Mouse (Mus musculus): Measurements from ENCODE around the gene Pop7. TPM values are rescaled to one million over a fixed set of nuclear protein-coding genes. Genes with fewer than 3 reads are reported as not detected.
A peak's percentile ranks its signal among the peaks of the same experiment; 100 is the strongest.

Pop7 gene
- total RNA-seq, 1 experiment from 2014 or later: 22.1 TPM

DNA sequence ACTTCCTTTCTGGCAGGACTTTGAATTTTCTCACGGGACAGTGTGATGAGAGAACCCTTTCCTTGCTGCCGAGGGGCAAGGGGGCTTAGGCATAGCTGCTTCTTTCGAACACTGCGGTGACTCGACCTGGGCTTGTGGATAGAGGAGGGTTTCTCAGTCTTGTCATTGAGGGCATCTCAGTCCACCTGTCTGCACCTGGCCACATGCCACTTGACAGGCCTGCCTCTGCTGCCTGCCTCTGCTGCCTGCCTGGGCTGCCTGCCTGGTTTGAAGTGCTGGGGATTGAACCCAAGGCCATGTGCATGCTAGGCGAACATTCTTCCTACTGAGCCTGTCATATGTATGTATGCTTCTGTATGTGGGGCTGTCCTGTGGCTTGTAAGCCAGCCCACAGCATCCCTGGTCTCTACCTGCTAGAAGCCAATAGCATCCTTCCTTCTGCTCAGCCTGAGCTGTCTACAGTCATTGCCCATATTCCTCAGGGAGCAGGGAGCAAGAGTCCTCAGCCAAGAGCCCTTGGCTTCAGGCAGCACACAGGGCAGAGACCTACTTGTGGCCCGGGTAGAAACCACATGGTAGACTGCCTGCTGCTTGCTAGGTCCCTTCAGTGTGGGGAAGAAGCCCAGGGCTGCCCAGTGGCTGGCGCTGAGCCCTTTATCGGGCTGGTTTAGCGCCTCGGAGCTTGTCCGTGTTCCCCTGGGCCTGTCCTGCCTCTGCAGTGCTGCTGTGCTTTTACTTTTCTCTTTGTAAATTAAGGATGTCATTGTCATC lies 11.8 kb upstream of the Pop7 start:
- ATAC-seq (replicated peaks in 1 of 2; ENCODE audit: insufficient read depth in 1 of 2, low FRiP score in 2 of 2, low TSS enrichment in 1 of 2, low read depth in 1 of 2, poor library complexity in 2 of 2, severe bottlenecking in 2 of 2): no peak

DNA sequence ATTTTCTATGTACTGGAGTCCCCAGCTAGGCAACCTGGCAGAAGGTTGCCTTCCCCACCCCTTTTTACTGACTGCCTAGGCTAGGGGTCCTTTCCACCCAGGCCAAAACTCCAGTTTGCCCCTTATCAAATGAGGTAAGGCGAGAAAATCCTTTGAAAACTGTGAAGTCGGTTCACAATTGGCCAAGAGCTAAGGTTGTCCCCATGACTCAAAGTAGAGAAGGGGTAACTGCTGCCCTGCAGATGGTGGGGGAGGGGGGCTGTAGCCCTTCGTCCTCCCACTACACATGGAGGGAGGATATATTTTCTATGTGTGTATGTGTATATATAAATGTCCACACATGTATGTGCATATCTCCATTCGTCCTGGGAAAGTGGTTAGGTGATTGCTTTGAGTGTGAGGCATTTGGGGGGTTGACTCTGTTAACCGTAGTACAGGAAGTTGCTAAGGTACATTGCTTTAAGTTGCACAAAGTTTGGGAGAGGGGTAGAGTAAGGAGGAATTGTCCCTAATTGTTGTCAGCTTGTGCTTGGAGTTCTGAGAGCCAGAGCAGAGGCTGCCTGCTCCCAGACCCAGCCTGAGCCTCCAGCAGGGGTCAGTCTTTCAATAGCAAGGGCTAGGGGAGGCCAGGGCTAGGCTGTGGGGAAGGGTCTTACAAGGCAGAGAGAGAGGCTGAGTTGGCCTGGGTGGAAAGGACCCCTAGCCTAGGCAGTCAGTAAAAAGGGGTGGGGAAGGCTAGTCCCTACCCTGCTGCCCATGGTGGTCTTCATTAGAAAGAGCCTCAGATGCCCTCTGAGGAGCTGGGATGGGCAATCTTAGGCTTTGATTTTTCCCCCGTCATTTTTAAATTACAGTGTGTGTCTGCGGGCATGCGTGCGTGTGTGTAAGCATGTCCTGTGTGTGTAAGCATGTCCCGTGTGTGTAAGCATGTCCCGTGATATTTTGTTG lies 10.8 kb upstream of the Pop7 start:
- ATAC-seq (replicated peaks in 1 of 2; ENCODE audit: insufficient read depth in 1 of 2, low FRiP score in 2 of 2, low TSS enrichment in 1 of 2, low read depth in 1 of 2, poor library complexity in 2 of 2, severe bottlenecking in 2 of 2): no peak

DNA sequence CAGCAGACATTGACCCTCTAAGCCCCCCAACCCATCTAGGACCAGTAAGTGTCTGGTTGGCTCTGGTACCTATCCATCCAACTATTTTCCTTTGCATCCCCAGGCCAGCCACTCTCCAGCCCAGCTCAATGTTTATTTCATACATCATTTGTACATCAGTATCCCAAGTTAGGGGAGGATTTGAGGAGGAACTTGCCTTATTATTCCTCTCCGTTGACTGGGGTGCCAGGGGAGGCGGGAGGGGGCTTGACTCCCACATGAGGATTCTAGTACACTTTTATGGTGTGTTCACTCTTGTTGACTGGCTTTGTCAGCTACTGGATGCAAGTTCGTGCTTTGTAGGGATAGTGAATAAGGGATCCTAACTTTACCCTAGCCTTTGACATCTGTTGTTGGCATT lies 9.4 kb upstream of the Pop7 start:
- ATAC-seq (replicated peaks in 1 of 2; ENCODE audit: insufficient read depth in 1 of 2, low FRiP score in 2 of 2, low TSS enrichment in 1 of 2, low read depth in 1 of 2, poor library complexity in 2 of 2, severe bottlenecking in 2 of 2): no peak

DNA sequence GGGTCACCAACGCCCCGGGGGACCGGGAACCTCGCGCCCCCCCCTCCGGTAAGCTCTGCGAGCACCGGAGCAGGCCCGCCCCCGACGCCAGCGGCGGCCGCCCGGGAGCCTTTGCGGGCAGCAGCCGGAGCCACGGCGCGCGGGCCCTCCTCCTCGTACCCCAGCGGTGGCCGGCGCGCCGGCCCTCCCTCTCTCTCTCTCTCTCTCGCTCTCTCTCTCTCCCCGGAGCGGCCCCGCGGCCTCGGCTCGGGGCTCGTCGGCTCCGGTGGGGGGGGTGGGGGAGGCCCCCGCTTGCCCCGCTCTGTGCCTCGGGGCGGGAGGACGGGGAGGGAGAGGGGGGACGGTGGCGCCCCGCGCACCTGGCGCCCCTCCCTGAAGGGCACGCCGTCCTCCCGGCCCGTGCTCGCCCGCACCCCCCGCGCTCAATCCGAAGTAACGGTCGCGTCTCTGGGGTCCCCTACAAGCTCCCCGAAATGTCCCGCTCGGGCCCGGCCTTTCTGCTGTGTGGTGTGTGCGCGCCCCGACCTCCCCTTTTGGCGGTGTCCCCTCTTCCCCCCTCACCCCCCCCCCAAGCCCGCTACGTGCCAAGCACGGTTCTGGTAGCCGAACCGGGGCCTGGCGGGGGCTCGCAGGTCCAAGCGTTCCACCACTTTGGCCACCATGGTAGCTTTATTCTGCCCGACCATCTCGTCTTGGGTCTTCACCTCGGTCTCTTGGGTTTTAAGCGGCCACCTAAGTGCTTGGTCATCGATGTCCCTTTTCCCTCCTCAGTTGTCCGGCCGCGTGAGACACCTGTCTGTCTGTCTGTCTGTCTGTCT lies 8.5 kb upstream of the Pop7 start:
- ATAC-seq (replicated peaks in 1 of 2; ENCODE audit: insufficient read depth in 1 of 2, low FRiP score in 2 of 2, low TSS enrichment in 1 of 2, low read depth in 1 of 2, poor library complexity in 2 of 2, severe bottlenecking in 2 of 2): no peak

DNA sequence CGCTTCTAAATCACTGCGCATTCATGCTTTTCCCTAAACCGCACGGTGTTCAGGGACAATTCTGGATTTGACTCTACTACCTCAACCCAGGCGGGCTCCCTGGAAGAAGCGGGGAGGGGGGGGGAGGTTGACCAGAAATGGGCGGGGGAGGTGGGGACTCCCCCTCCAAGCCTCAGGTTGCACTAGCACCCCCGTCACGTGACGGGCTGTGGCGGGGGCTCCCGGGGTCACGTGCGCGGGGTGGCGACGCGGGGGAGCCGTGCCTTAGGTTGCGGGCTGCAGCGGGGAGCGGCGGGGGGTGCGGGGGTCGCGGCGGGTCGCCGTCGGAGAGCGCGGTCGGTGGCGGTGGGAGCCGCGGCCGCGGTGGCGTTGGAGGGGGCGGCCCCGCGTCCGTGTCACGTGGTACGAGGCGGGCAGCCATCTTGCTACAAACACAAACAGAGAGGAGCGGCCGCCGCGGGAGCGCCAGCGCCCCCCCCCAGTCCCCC lies 7.7 kb upstream of the Pop7 start:
- ATAC-seq (replicated peaks in 1 of 2; ENCODE audit: insufficient read depth in 1 of 2, low FRiP score in 2 of 2, low TSS enrichment in 1 of 2, low read depth in 1 of 2, poor library complexity in 2 of 2, severe bottlenecking in 2 of 2): peak; percentile 35 to 55; a peak in 2 of 4 replicates

DNA sequence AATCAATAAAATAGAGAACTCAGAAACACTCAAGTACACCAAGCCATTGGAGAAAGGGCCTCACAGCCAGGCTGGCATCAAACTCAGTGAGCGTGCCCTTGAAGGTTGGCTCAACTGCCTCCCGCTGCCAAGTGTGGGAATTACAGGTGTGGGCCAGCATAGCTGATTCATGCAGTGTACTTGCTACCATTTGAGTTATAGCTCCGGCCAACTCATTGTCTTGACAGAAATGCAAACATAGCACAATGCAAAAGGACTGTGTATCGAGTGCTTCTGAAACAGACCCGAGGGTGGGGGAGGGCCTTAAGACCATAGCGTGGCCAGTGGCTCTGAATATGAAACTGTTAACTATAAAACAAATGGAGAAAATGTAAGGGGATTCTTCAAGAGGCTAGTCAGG lies 1.7 kb upstream of the Pop7 start:
- no peak for ATAC-seq (replicated peaks in 1 of 2; ENCODE audit: insufficient read depth in 1 of 2, low FRiP score in 2 of 2, low TSS enrichment in 1 of 2, low read depth in 1 of 2, poor library complexity in 2 of 2, severe bottlenecking in 2 of 2)

DNA sequence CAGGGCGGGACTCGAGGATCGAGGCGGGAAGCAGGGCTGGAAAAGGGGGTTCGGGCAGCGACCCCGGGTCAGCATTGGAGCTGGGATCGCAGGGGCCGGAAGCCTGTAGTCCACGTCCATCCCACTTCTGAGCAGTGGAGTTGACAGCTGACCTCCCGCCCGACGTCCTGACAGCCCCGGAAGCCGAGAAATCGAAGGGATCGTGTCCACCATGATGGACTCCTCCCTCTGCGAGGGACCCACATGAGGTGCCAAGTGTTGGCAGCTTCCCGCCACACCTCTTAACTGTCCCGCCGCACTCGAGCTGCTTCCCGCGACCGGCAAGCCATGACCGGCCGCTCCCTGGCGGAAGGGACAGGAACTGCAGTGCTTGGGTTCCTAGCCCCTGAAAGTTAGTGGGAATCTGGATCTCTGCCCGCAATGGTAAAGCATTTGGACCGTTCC lies 371 bp upstream of the Pop7 start:
- peak; percentile 75 to 79 for ATAC-seq (replicated peaks in 1 of 2; ENCODE audit: insufficient read depth in 1 of 2, low FRiP score in 2 of 2, low TSS enrichment in 1 of 2, low read depth in 1 of 2, poor library complexity in 2 of 2, severe bottlenecking in 2 of 2)

DNA sequence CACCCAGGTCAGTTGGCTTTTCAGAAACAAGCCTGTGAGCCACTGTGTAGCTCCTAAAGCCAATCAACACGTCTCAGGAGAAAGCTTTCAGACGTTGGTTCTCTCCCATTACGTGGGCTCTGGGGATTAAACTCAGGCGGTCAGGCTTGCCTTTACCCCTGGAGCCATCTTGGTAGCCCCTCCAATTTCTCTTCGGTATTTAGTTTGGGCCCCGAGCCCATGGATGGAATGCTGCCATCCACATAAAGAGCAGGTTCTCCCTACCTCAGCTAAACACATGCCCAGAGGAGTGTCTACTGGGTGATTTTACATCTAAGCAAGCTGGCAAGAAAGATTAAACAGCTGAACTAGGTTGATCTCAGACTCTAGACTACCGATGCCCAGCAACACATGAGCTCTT lies 2.1 kb downstream of the Pop7 start:
- ATAC-seq (replicated peaks in 1 of 2; ENCODE audit: insufficient read depth in 1 of 2, low FRiP score in 2 of 2, low TSS enrichment in 1 of 2, low read depth in 1 of 2, poor library complexity in 2 of 2, severe bottlenecking in 2 of 2): no peak

DNA sequence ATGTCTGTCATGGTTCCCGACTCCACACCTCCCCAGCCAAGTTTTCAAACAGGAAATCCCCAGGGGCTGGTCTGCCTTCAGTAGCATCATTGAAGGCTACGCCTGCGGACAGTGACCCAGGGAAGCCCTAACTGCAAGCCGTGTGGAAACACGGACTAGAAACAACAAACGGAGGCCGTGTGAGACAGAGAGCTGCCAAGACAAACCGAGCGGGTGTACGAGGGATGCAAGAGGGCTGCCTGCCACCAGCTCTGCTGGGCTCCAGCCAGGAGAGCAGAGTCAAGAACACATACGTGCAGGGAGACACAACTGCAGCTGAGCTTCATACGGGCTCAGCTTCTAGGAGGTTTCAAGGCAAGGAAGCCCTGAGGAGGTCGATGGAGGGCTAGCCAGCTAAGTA lies 8.5 kb downstream of the Pop7 start:
- no peak; a peak in 1 of 4 replicates for ATAC-seq (replicated peaks in 1 of 2; ENCODE audit: insufficient read depth in 1 of 2, low FRiP score in 2 of 2, low TSS enrichment in 1 of 2, low read depth in 1 of 2, poor library complexity in 2 of 2, severe bottlenecking in 2 of 2)

DNA sequence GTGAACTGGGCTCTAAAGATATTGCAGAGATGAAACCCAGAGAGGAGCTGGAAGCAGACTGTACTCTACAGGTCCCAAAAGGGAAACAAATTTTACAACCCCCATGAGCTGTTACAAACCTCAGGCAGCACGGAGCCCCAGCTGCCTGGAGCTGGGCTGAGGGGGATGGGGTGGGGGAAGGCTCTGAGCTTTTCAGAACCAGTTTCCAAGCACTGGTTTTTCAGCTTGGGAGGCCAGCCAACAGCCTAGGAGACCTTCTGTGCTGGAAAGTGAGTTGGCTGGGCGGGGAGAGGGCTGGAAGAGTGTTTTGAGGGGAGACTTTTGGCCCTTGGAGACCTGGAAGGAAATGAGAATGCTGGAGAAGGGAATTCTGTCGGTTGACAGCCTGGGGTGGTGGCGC lies 10.8 kb downstream of the Pop7 start:
- no peak for ATAC-seq (replicated peaks in 1 of 2; ENCODE audit: insufficient read depth in 1 of 2, low FRiP score in 2 of 2, low TSS enrichment in 1 of 2, low read depth in 1 of 2, poor library complexity in 2 of 2, severe bottlenecking in 2 of 2)

DNA sequence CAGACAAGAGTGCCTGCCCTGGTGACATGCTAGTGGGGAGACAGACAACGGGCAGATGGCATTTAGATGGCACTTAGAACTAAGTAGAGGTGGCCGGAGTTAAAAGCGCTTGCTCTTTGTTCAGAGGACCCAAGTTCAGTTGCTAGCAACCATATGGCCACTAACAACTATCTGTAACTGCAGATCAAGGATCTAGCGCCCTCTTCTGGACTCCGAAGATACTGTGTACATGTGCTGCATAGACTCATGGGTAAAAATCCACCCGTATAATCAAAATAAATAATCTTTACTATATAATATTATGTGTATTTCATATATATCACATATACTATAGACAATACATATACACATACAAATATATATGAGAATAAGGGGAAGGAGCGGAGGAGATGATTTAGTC lies 14.7 kb downstream of the Pop7 start:
- ATAC-seq (replicated peaks in 1 of 2; ENCODE audit: insufficient read depth in 1 of 2, low FRiP score in 2 of 2, low TSS enrichment in 1 of 2, low read depth in 1 of 2, poor library complexity in 2 of 2, severe bottlenecking in 2 of 2): no peak

DNA sequence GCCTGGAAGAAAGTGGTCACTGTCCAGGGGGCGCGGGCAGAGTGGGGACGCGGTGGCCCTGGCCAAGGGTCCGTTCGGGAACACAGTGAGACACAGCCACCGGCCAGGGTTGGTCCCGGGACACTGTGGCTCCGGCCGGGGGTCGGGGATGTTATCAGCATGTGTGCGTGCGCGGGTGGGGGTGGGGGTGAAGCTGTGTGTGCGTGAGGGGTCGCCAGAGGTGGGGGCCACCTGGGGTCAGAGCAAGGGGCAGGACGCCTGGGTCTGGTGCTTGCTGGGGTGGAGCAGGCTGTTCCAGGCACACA lies 16.5 kb downstream of the Pop7 start:
- no peak for ATAC-seq (replicated peaks in 1 of 2; ENCODE audit: insufficient read depth in 1 of 2, low FRiP score in 2 of 2, low TSS enrichment in 1 of 2, low read depth in 1 of 2, poor library complexity in 2 of 2, severe bottlenecking in 2 of 2)

DNA sequence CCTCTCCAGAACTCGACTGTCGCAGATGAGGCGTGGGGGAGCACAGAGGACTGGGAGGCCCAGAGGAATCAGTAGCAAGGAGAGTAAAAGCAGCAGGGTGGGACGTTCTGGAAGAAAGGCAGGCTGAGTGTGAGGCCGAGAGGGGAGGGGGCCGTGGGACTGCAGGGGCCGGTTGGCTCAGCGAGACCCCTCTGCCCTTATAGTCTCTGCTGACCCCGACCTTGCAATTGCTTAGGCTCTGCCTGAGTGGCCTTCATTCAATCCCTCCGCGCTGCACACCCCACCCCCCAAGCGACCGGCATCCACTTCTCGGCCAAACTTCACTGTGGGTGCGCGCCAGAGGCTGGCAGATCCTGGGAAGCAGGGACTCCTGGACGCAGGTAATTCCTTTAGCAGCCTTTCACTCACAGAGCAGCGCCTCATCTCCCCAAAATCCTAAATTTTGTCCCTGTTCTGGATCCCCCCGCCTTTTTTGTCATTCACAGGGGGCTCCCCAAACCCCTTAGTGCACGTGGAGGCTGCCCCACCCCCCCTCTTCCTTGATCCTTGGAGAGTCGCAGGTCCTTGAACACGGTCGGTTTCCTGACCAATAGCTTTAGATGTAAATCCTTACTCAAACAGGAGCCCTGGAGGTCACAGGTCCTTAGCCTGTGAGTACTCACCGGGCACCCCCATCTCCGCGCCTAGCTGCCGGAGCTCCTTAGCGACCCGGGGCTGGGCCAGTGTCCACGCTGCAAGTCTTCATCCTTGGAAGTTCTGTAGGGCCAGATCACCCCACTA lies 17.1 kb downstream of the Pop7 start:
- no peak for ATAC-seq (replicated peaks in 1 of 2; ENCODE audit: insufficient read depth in 1 of 2, low FRiP score in 2 of 2, low TSS enrichment in 1 of 2, low read depth in 1 of 2, poor library complexity in 2 of 2, severe bottlenecking in 2 of 2)

DNA sequence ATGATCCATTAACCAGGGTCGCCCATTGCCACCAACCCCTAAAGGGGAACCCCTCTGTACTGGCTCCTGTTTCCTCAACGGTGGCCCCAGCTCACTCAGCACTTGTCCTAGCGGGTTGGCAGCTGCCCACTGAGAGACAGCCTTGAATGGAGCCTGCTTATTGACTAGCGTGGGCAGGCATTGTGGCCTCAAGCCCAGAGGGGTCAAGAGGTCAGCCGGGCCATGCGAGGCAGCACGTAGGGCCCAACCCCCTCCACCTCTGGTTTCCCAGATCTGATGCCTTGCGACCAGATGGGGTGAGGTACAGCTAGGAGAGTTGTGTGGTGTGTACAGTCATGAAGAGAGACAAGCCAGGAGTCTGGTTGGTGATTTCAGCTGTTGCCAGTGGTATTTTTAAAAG lies 20.4 kb downstream of the Pop7 start:
- no peak for ATAC-seq (replicated peaks in 1 of 2; ENCODE audit: insufficient read depth in 1 of 2, low FRiP score in 2 of 2, low TSS enrichment in 1 of 2, low read depth in 1 of 2, poor library complexity in 2 of 2, severe bottlenecking in 2 of 2)

DNA sequence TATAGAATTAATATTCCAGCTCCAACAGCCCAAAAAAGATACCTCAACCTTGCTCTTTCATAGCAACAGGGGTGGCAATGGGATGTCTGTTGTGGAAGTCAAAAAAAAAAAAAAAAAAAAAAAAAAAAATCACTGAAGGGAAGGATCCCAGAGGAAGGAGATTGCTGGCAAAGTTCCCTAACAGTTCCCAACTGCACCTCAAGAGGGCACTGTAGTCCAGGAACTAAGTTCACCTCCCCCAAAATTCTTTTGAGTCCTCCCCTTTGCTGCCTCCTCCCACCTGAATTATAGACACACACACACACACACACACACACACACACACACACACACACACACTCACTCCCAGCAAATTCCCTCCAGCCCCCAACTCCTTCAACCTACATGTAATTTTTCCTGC lies 21.2 kb downstream of the Pop7 start:
- ATAC-seq (replicated peaks in 1 of 2; ENCODE audit: insufficient read depth in 1 of 2, low FRiP score in 2 of 2, low TSS enrichment in 1 of 2, low read depth in 1 of 2, poor library complexity in 2 of 2, severe bottlenecking in 2 of 2): peak; percentile 37 to 48; a peak in 1 of 4 replicates

DNA sequence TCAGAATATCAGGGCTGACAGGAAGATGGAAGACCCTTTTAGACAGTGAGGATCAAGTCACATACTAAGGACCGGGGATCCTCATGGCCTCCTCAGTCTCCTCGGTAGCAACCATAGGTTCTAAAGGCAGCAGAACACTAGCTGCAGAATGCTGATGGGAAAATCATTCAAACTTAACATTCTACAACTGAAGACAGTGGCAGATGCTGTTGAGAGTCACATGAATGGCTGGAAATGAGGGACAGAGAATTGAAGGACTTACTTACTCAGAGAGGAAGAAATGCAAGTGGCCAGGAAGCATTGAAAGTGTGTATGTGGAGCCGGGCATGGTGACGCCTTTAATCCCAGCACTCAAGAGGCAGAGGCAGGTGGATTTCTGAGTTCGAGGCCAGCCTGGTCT lies 25.4 kb downstream of the Pop7 start, which contains the start of gene Zan:
Gene Zan (minus strand): TSS at position 101 of the 400 bp plus-strand sequence.
- no peak for ATAC-seq (replicated peaks in 1 of 2; ENCODE audit: insufficient read depth in 1 of 2, low FRiP score in 2 of 2, low TSS enrichment in 1 of 2, low read depth in 1 of 2, poor library complexity in 2 of 2, severe bottlenecking in 2 of 2)

DNA sequence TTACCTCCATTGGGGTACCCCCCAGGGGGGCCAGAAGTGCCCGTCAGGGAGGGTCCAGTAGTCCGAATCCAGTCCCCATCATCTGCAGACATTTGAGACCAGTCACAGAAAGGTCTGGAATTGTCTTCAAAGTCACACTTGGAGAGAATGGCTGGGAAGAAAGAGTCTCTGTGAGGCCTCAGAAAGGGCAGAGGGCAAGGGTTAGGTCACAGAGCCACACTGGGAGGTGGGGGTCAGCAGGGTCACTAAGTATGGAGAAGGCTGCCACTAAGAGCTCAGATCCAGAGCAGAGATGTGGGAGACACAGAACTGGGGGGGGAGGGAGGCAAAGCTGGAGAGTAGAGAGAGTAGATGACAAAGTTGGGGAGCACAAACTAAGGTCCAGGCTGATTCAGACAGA lies 28.0 kb downstream of the Pop7 start:
- no peak for ATAC-seq (replicated peaks in 1 of 2; ENCODE audit: insufficient read depth in 1 of 2, low FRiP score in 2 of 2, low TSS enrichment in 1 of 2, low read depth in 1 of 2, poor library complexity in 2 of 2, severe bottlenecking in 2 of 2)
